Mouse (Mus musculus): ENCODE measurements around the gene Epb41l5. TPM values are rescaled to one million over a fixed set of nuclear protein-coding genes. Genes with fewer than 3 reads are reported as not detected.

Gene Epb41l5
- polyA plus RNA-seq, 1 experiment: 0.11 TPM

DNA sequence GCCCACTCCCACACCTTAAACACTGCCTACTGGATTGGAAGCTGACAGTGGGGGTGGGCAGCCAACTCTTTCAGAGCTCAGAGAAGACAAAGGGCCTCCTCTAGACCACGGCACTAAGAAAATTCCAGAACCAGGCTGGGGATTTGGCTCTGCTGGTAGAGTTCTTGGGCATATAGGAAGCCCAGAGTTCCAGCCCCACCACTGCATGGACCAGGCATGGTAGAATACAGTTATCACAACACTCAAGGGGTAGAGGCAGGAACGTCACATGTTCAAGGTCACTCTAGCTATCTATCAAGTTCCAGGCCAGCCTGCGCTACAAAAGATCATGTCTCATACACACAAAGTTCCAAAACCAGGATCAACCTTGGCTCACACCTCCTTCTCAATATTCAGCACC lies 145.6 kb downstream of the Epb41l5 start:
- H3K4me1 ChIP-seq (ENCODE audit: control insufficient read depth): peaks cover 29% of the 10 kb centered on the region
- H3K9me3 ChIP-seq (ENCODE audit: control insufficient read depth, low read length): no peaks in the 10 kb centered on the region
- peak overlapping the region; percentile 67 for H3K4me3 ChIP-seq (replicated peaks)
- H3K27me3 ChIP-seq (ENCODE audit: control insufficient read depth): peaks cover 16% of the 10 kb centered on the region
- no peak for TF ChIP-seq TAL1 (IDR thresholded peaks at IDR 0.05; ENCODE audit: low read length)
- no peak for TF ChIP-seq GATA1 (IDR thresholded peaks at IDR 0.05; ENCODE audit: low read length)
- no peaks in the 10 kb centered on the region for H3K36me3 ChIP-seq (ENCODE audit: control insufficient read depth)

DNA sequence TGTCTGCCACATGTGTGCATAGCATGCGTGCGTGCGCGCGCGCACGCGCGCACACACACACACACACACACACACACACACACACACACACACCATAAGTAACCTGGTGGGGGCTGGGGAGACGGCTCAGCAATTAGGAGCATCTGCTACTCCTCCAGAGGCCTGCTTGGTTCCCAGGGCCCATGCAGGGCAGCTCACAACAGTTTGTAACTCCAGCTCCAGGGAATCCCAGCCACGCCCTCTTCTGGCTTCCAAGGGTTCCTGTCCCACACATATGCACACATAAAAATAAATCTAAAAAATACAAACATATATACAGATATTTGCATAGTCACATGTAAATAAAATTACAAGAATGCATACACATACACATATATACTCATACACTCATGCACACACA lies 146.1 kb downstream of the Epb41l5 start:
- no peak for TF ChIP-seq TAL1 (IDR thresholded peaks at IDR 0.05; ENCODE audit: low read length)
- no peak for TF ChIP-seq GATA1 (IDR thresholded peaks at IDR 0.05; ENCODE audit: low read length)
- Histone ChIP-seq H3K9me3 (ENCODE audit: control insufficient read depth, low read length) (no peaks in the 10 kb centered on the region), H3K4me1 (ENCODE audit: control insufficient read depth) (peaks cover 29% of the 10 kb centered on the region), H3K4me3 (replicated peaks) (no peak overlapping the region), H3K27me3 (ENCODE audit: control insufficient read depth) (peaks cover 16% of the 10 kb centered on the region), H3K36me3 (ENCODE audit: control insufficient read depth) (no peaks in the 10 kb centered on the region)

GRCm38 (mm10) chr1:119501881-119502280 lies 146.9 kb downstream of the Epb41l5 start:
- H3K9me3 ChIP-seq (ENCODE audit: control insufficient read depth, low read length): no peaks in the 10 kb centered on the region
- no peaks in the 10 kb centered on the region for H3K36me3 ChIP-seq (ENCODE audit: control insufficient read depth)
- H3K4me1 ChIP-seq (ENCODE audit: control insufficient read depth): peaks cover 29% of the 10 kb centered on the region
- peaks cover 11% of the 10 kb centered on the region for H3K27me3 ChIP-seq (ENCODE audit: control insufficient read depth)
- no peak for TF ChIP-seq GATA1 (IDR thresholded peaks at IDR 0.05; ENCODE audit: low read length)
- no peak for TF ChIP-seq TAL1 (IDR thresholded peaks at IDR 0.05; ENCODE audit: low read length)
- no peak overlapping the region for H3K4me3 ChIP-seq (replicated peaks)

GRCm38 (mm10) chr1:119499456-119499855 lies 149.3 kb downstream of the Epb41l5 start:
- H3K9me3 ChIP-seq (ENCODE audit: control insufficient read depth, low read length): no peaks in the 10 kb centered on the region
- TF ChIP-seq TAL1 (IDR thresholded peaks at IDR 0.05; ENCODE audit: low read length) (no peak), GATA1 (IDR thresholded peaks at IDR 0.05; ENCODE audit: low read length) (no peak)
- H3K27me3 ChIP-seq (ENCODE audit: control insufficient read depth): no peaks in the 10 kb centered on the region
- H3K4me3 ChIP-seq (replicated peaks): no peak overlapping the region
- H3K36me3 ChIP-seq (ENCODE audit: control insufficient read depth): no peaks in the 10 kb centered on the region
- peaks cover 21% of the 10 kb centered on the region for H3K4me1 ChIP-seq (ENCODE audit: control insufficient read depth)

GRCm38 (mm10) chr1:119498536-119499231 lies 150.1 kb downstream of the Epb41l5 start:
- peaks cover 13% of the 10 kb centered on the region for H3K4me1 ChIP-seq (ENCODE audit: control insufficient read depth)
- H3K4me3 ChIP-seq (replicated peaks): no peak overlapping the region
- no peaks in the 10 kb centered on the region for H3K9me3 ChIP-seq (ENCODE audit: control insufficient read depth, low read length)
- H3K36me3 ChIP-seq (ENCODE audit: control insufficient read depth): no peaks in the 10 kb centered on the region
- TF ChIP-seq TAL1 (IDR thresholded peaks at IDR 0.05; ENCODE audit: low read length) (no peak), GATA1 (IDR thresholded peaks at IDR 0.05; ENCODE audit: low read length) (no peak)
- H3K27me3 ChIP-seq (ENCODE audit: control insufficient read depth): no peaks in the 10 kb centered on the region

DNA sequence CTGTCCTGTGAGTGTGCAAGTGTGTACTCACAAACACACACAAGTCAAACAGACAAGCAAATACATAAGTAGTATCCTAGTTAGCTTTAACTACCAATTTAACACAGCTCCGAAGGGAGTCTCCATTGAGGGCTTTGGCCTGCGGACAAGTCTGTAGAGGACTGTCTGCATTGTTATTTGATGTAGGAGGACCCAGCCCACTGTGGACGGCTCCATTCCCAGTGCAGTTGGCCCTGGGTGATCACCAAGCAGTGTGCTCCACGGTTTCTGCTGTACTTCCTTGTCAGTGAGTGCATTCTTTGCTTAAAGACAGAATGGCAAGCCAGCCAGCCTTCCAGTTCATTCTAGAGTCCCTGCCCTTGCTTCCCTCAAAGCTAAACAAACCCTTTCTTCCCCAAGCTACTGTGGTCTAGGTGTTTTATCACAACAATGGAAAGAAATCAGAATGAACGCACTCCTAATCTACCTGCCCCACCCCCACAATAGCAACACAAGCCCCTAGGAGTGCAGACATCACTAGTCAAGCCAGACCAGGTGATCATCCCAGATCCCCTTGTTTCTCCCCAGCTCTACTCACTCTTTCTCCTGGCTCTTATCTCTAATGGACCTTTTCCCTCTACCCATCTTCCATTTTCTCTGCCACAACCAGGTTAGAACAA lies 151.3 kb downstream of the Epb41l5 start:
- H3K9me3 ChIP-seq (ENCODE audit: control insufficient read depth, low read length): no peaks in the 10 kb centered on the region
- no peak for TF ChIP-seq TAL1 (IDR thresholded peaks at IDR 0.05; ENCODE audit: low read length)
- no peak for TF ChIP-seq GATA1 (IDR thresholded peaks at IDR 0.05; ENCODE audit: low read length)
- no peak overlapping the region for H3K4me3 ChIP-seq (replicated peaks)
- H3K27me3 ChIP-seq (ENCODE audit: control insufficient read depth): no peaks in the 10 kb centered on the region
- no peaks in the 10 kb centered on the region for H3K36me3 ChIP-seq (ENCODE audit: control insufficient read depth)
- H3K4me1 ChIP-seq (ENCODE audit: control insufficient read depth): peaks cover 6% of the 10 kb centered on the region

DNA sequence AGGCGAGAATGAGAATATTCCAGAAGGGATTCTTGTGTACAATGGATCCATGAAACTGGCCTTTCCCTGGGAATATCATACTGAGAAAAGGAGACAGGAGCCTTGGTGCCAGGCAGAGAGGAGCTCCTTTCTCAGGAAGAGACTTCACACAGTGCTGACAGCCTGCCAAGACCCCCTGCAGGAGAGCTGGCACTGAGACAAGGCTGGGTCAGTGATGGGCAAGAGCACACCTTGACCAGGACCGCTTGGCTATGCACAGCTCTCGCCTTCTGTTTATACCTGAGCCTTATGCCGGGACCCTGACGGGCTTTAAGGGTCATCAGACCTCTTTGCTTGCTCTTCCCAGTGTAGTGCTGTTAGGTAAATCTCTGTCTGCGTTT lies 153.4 kb downstream of the Epb41l5 start:
- H3K9me3 ChIP-seq (ENCODE audit: control insufficient read depth, low read length): no peaks in the 10 kb centered on the region
- no peaks in the 10 kb centered on the region for H3K27me3 ChIP-seq (ENCODE audit: control insufficient read depth)
- H3K4me1 ChIP-seq (ENCODE audit: control insufficient read depth): peaks cover 3% of the 10 kb centered on the region; the same call in 1 of the 2 replicates
- H3K4me3 ChIP-seq (replicated peaks): no peak overlapping the region
- TF ChIP-seq GATA1 (IDR thresholded peaks at IDR 0.05; ENCODE audit: low read length) (no peak), TAL1 (IDR thresholded peaks at IDR 0.05; ENCODE audit: low read length) (no peak)
- no peaks in the 10 kb centered on the region for H3K36me3 ChIP-seq (ENCODE audit: control insufficient read depth)

Other genes starting within 250 kb of the Epb41l5 start
- 0.01 TPM in 1 of 2 replicates, not detected in the other for gene Inhbb, start 226.8 kb downstream of the Epb41l5 start, polyA plus RNA-seq (2012)
- gene Ralb, start 144.2 kb downstream of the Epb41l5 start, polyA plus RNA-seq (2012): 0.07 and 0.25 TPM in 2 replicates
- gene Tmem185b, start 122.8 kb downstream of the Epb41l5 start, polyA plus RNA-seq (2012): 0.18 and 0.42 TPM in 2 replicates
- 0.14 and 0.22 TPM in 2 replicates for gene Ptpn4, start 188.6 kb upstream of the Epb41l5 start, polyA plus RNA-seq (2012)

All from erythroblast, embryonic 14.5 days (primary cell).